Mouse (Mus musculus): ENCODE measurements around the gene Mex3a. TPM values are rescaled to one million over a fixed set of nuclear protein-coding genes. Genes with fewer than 3 reads are reported as not detected.

The Mex3a gene
- polyA plus RNA-seq, 1 experiment from 2014 or later: 1.2 TPM

DNA sequence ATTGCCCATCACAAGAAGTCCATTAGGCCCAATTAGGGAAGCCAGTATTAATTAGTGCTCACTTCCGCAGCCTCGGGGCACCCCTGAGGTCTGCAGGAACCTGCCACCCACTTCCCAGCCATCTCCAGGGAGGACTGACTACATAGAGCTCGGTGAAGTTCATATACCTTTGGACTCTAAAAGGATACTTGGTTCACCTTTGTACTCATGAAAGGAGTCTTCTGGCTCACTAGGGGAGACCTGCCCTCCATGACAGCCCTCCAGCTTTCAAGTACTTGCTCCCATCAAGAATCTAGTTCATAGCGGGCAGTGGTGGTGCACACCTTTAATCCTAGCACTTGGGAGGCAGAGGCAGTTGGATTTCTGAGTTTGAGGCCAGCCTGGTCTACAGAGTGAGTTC lies 13.8 kb upstream of the Mex3a start:
- peaks cover 15% of the 10 kb centered on the region for H3K4me1 ChIP-seq (replicated peaks)
- H3K4me2 ChIP-seq: no peak overlapping the region
- no peak for ATAC-seq (ENCODE audit: low read depth)
- H3K4me3 ChIP-seq (replicated peaks): no peak overlapping the region
- 74% methylated on average over 4 of the region's 4 CpGs for WGBS (ENCODE audit: insufficient replicate concordance)
- no peak overlapping the region for H3K27ac ChIP-seq
- no peak overlapping the region for H3K9ac ChIP-seq
- no peaks in the 10 kb centered on the region for H3K36me3 ChIP-seq
- H3K9me3 ChIP-seq (replicated peaks): no peaks in the 10 kb centered on the region
- H3K27me3 ChIP-seq: 0 out of 2 replicates have a peak, but pooled peaks cover 7% of the 10 kb centered on the region
- no peak for DNase-seq

GRCm38 (mm10) chr3:88520078-88520477 lies 12.1 kb upstream of the Mex3a start:
- 68% methylated on average over 2 of the region's 2 CpGs for WGBS (ENCODE audit: insufficient replicate concordance)
- H3K9me3 ChIP-seq (replicated peaks): no peaks in the 10 kb centered on the region
- no peaks in the 10 kb centered on the region for H3K36me3 ChIP-seq
- H3K4me3 ChIP-seq (replicated peaks): no peak overlapping the region
- DNase-seq (no peak), ATAC-seq (ENCODE audit: low read depth) (no peak)
- H3K4me1 ChIP-seq (replicated peaks): no peaks in the 10 kb centered on the region
- H3K27ac ChIP-seq: no peak overlapping the region
- H3K4me2 ChIP-seq: no peak overlapping the region
- no peak overlapping the region for H3K9ac ChIP-seq
- H3K27me3 ChIP-seq: 0 out of 2 replicates have a peak, but pooled peaks cover 7% of the 10 kb centered on the region

DNA sequence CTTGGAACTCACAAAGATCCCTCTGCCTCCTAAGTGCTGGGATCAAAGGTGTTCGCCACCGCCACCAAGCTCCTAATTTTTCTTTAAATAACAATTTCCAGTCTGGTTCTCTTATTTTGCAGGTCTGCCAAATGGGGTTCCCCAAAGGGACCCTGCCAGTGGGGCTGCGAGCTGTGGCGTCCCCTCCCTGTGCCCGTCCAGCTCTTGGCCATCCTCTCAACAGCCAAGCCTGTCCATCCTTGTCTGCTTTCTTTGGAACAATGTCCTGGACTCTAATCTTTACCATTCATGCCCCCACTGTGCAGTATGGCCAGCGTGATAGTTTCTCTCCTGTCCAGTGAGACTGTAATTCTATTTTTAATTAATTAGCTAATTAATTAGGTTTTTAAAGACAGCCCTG lies 11.0 kb upstream of the Mex3a start:
- no peaks in the 10 kb centered on the region for H3K36me3 ChIP-seq
- WGBS (ENCODE audit: insufficient replicate concordance): 76% methylated on average over 6 of the region's 6 CpGs
- no peak overlapping the region for H3K9ac ChIP-seq
- peaks cover 3% of the 10 kb centered on the region; the same call in 1 of the 2 replicates for H3K4me1 ChIP-seq (replicated peaks)
- no peak overlapping the region for H3K27ac ChIP-seq
- H3K27me3 ChIP-seq: 0 out of 2 replicates have a peak, but pooled peaks cover 6% of the 10 kb centered on the region
- no peaks in the 10 kb centered on the region for H3K9me3 ChIP-seq (replicated peaks)
- no peak overlapping the region for H3K4me3 ChIP-seq (replicated peaks)
- H3K4me2 ChIP-seq: no peak overlapping the region
- DNase-seq (no peak), ATAC-seq (ENCODE audit: low read depth) (no peak)

DNA sequence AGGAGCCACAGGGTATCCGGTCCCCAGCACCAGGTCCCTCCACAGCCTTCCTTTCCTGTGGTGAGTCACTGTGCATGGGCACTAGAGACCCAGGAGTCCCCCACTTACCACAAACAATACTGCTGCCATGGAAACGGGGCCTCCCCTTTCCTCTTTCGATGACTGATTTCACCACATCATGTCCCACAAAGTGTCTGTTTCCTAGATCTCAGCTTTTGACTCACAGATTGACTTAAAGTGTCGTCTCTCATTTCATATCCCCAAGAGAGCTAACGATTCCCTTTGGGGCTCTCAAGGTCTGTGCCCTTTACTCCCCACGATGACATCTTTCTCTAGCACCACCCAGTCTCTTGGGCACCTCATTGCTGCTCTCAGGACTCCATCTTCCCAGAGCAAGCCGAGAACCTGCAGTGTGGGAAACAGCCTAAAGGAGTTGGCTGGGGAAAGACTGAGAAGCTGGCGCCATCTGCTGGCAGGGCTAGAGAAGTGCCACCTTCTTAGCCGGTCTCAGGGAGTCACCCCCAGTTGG lies 10.3 kb upstream of the Mex3a start:
- Histone ChIP-seq H3K4me3 (replicated peaks) (no peak overlapping the region), H3K4me2 (no peak overlapping the region), H3K27me3 (0 out of 2 replicates have a peak, but pooled peaks cover 2% of the 10 kb centered on the region), H3K9ac (no peak overlapping the region), H3K4me1 (replicated peaks) (peaks cover 9% of the 10 kb centered on the region; the same call in 1 of the 2 replicates), H3K9me3 (replicated peaks) (no peaks in the 10 kb centered on the region), H3K36me3 (no peaks in the 10 kb centered on the region), H3K27ac (no peak overlapping the region)
- peak; percentile 53 for ATAC-seq (ENCODE audit: low read depth)
- WGBS (ENCODE audit: insufficient replicate concordance): 9% methylated on average over 9 of the region's 9 CpGs
- DNase-seq: peak; percentile 60

DNA sequence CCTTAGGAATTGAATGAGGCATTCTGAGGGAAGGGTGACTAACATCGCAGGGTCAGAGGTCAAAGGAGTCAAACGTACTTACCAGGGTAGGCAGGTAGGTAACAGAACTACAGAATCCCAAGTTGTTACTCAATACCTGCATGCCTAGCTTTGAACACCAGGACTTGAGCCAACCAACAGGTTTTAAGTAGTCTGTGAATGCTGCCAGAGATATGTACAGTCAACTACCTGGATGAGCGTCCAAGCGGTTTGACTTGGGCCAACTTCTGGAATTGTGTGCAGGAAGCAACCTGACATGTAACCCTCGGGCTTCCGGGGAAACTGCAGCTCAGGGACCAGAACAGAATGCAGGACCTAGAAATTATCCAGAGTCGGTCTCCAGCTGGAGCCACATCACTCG lies 9.2 kb upstream of the Mex3a start:
- 75% methylated on average over 8 of the region's 8 CpGs for WGBS (ENCODE audit: insufficient replicate concordance)
- no peak overlapping the region for H3K9ac ChIP-seq
- no peak for DNase-seq

GRCm38 (mm10) chr3:88525021-88525420 lies 7.2 kb upstream of the Mex3a start:
- Histone ChIP-seq H3K27ac (no peak overlapping the region), H3K4me2 (no peak overlapping the region), H3K9me3 (replicated peaks) (no peaks in the 10 kb centered on the region), H3K27me3 (no peaks in the 10 kb centered on the region), H3K4me3 (replicated peaks) (no peak overlapping the region), H3K4me1 (replicated peaks) (peaks cover 33% of the 10 kb centered on the region), H3K9ac (no peak overlapping the region), H3K36me3 (no peaks in the 10 kb centered on the region)
- no peak for ATAC-seq (ENCODE audit: low read depth)
- whole genome bisulfite sequencing (ENCODE audit: insufficient replicate concordance): 69% methylated on average over 5 of the region's 5 CpGs
- DNase-seq: no peak

More for the DNA sequence above, 9.2 kb upstream of the Mex3a start:
- no peaks in the 10 kb centered on the region for H3K36me3 ChIP-seq
- no peak for ATAC-seq (ENCODE audit: low read depth)
- no peaks in the 10 kb centered on the region for H3K9me3 ChIP-seq (replicated peaks)
- H3K27me3 ChIP-seq: no peaks in the 10 kb centered on the region
- no peak overlapping the region for H3K4me2 ChIP-seq
- peaks cover 19% of the 10 kb centered on the region for H3K4me1 ChIP-seq (replicated peaks)
- no peak overlapping the region for H3K4me3 ChIP-seq (replicated peaks)
- H3K27ac ChIP-seq: no peak overlapping the region

GRCm38 (mm10) chr3:88526157-88527131 lies 5.8 kb upstream of the Mex3a start:
- no peaks in the 10 kb centered on the region for H3K9me3 ChIP-seq (replicated peaks)
- no peaks in the 10 kb centered on the region for H3K27me3 ChIP-seq
- no peak overlapping the region for H3K27ac ChIP-seq
- no peaks in the 10 kb centered on the region for H3K36me3 ChIP-seq
- no peak overlapping the region for H3K4me2 ChIP-seq
- H3K4me3 ChIP-seq (replicated peaks): no peak overlapping the region
- no peak overlapping the region for H3K9ac ChIP-seq
- peak; percentile 81 for DNase-seq
- 30% methylated on average over 17 of the region's 17 CpGs for WGBS (ENCODE audit: insufficient replicate concordance)
- peaks cover 47% of the 10 kb centered on the region for H3K4me1 ChIP-seq (replicated peaks)
- ATAC-seq (ENCODE audit: low read depth): peak; percentile 74

DNA sequence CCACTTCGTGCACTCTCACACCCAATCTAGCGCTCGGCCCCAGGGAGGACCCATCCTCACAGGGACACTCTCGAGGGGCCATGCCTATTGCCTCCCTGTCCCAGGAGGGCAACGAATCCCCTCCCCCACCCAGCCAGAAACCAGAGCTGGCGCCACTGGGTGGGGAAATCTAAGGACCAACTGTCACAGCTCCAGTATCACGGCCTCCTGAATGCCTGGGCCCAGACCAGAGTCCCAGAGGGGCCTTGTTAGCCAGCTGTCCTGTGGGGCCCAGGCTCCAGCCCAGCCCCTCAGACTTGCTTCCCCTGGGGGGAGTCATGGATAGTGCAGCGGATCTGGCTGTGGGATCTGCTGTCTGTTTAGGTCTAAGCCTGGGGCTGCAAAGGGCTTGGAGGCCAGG lies 4.6 kb upstream of the Mex3a start:
- Histone ChIP-seq H3K4me1 (replicated peaks) (peaks cover 56% of the 10 kb centered on the region), H3K4me2 (no peak overlapping the region), H3K9me3 (replicated peaks) (no peaks in the 10 kb centered on the region), H3K27me3 (peaks cover 3% of the 10 kb centered on the region), H3K9ac (peak overlapping the region; percentile 12; the same call in 1 of the 2 replicates), H3K36me3 (no peaks in the 10 kb centered on the region), H3K4me3 (replicated peaks) (no peak overlapping the region), H3K27ac (peak overlapping the region; percentile 6; the same call in 1 of the 2 replicates)
- 35% methylated on average over 8 of the region's 8 CpGs for WGBS (ENCODE audit: insufficient replicate concordance)
- no peak for ATAC-seq (ENCODE audit: low read depth)
- no peak for DNase-seq

- ATAC-seq (ENCODE audit: low read depth): no peak
- WGBS (ENCODE audit: insufficient replicate concordance): 82% methylated on average over 11 of the region's 11 CpGs
- Histone ChIP-seq H3K36me3 (no peaks in the 10 kb centered on the region), H3K4me1 (replicated peaks) (peaks cover 67% of the 10 kb centered on the region), H3K4me2 (no peak overlapping the region), H3K9ac (no peak overlapping the region), H3K9me3 (replicated peaks) (no peaks in the 10 kb centered on the region), H3K27me3 (peaks cover 14% of the 10 kb centered on the region), H3K27ac (no peak overlapping the region), H3K4me3 (replicated peaks) (no peak overlapping the region)
- no peak for DNase-seq
Measured at GRCm38 (mm10) chr3:88528646-88529045, 3.5 kb upstream of the Mex3a start.

DNA sequence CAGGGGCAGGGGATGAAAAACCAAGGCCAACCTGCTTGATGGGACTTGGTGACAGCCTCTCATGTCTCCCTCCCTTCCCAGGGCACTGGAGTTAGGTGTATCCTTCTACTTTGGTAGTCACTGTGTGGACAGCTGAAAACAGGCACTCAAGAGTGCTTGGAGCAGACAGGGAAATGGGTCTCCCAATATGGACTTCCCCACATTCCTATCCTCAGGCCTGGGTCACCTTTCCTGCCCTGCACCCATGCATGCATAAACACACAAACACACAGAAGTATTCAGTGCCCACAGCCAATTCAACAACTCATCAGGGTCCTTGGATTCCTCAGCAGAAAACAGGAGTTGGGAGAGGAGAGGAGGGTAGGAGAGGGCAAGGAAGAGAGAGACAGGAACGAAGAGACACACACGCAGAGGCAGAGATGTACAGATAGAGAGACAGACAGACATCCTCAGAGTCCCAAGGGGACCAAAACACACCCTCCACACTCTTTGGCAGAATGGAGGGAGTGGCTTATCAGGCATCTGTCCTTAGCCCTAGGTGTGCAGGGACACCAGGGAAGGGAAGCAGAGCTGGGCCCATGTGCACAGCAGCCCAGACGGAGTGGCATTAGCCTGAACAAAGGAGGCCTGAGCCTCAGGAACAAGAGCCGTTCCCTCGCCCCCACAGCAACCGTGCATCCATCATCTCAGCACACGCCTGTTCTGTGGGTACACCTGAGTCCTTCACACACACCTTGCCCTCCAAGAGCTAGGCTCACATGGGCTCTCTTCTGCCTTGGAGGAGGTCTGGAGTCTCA lies 2.8 kb upstream of the Mex3a start:
- no peak overlapping the region for H3K27ac ChIP-seq
- DNase-seq (no peak), ATAC-seq (ENCODE audit: low read depth) (no peak)
- no peak overlapping the region for H3K9ac ChIP-seq
- H3K4me1 ChIP-seq (replicated peaks): peaks cover 73% of the 10 kb centered on the region
- H3K36me3 ChIP-seq: no peaks in the 10 kb centered on the region
- H3K4me2 ChIP-seq: no peak overlapping the region
- H3K4me3 ChIP-seq (replicated peaks): no peak overlapping the region
- H3K27me3 ChIP-seq: peaks cover 16% of the 10 kb centered on the region
- no peaks in the 10 kb centered on the region for H3K9me3 ChIP-seq (replicated peaks)
- WGBS (ENCODE audit: insufficient replicate concordance): 63% methylated on average over 7 of the region's 7 CpGs
